Mouse (Mus musculus): ENCODE results near the gene Golph3. TPM values are rescaled to one million over a fixed set of nuclear protein-coding genes. Genes with fewer than 3 reads are reported as not detected.

Golph3 gene
- total RNA-seq (2014; fragmentation: Nextera tagmentation), result 85.5 and 86.5 TPM in 2 replicates
- total RNA-seq (2017), result 126 and 132 TPM in 2 replicates

DNA sequence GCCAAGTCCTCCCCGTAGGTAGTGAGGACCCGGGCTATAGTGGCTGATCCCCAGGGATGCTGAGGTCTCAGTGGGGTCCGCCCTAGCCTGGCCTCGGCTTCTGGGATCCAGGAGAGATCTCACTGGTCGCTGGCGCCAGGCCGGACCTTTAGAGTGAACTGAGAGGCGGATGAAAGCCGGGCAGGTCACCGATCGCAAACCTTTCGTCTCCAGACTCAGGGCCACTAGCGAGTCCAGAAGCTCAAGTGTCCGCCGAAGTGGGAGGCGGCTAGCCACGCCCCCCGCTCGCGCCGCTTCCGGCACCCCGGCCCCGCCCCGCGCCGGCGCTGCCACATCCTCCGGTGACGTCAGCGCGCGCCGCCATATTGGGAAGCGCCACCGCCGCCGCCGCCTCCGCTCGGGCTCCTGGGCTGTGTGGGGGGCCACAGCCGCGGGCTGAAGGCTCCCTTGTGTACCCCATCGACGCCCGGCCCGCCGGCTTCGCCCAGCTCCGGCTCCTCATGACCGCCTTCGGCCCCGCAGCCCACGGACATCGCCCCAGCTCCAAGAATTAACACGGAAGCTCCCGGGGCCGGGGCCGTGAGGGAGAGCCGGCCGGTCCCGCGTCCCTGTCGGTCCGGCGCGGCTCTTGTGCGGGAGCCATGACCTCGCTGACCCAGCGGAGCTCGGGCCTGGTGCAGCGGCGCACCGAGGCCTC is at the start of gene Golph3:
Gene Golph3, plus strand, starts transcription at position 360 of the 697 bp plus-strand sequence.
- peak; percentile 79 for ATAC-seq (replicated peaks; ENCODE audit: low FRiP score, low TSS enrichment, poor library complexity, severe bottlenecking)

- ATAC-seq (replicated peaks; ENCODE audit: low FRiP score, low TSS enrichment, poor library complexity, severe bottlenecking), result no peak; the same call in 1 of the 2 replicates
Measured at GRCm38 (mm10) chr15:12273325-12274052, 47.8 kb upstream of the Golph3 start.

- ATAC-seq (replicated peaks; ENCODE audit: low FRiP score, low TSS enrichment, poor library complexity, severe bottlenecking), result peak; percentile 50
Measured at GRCm38 (mm10) chr15:12274053-12274769, 47.0 kb upstream of the Golph3 start.

- no peak for ATAC-seq (replicated peaks; ENCODE audit: low FRiP score, low TSS enrichment, poor library complexity, severe bottlenecking)
Measured at GRCm38 (mm10) chr15:12275091-12275623, 46.1 kb upstream of the Golph3 start.

GRCm38 (mm10) chr15:12279816-12280215 is 41.4 kb upstream of the Golph3 start:
- ATAC-seq (replicated peaks; ENCODE audit: low FRiP score, low TSS enrichment, poor library complexity, severe bottlenecking), result no peak

- no peak for ATAC-seq (replicated peaks; ENCODE audit: low FRiP score, low TSS enrichment, poor library complexity, severe bottlenecking)
Measured at GRCm38 (mm10) chr15:12284794-12285534, 36.3 kb upstream of the Golph3 start.

DNA sequence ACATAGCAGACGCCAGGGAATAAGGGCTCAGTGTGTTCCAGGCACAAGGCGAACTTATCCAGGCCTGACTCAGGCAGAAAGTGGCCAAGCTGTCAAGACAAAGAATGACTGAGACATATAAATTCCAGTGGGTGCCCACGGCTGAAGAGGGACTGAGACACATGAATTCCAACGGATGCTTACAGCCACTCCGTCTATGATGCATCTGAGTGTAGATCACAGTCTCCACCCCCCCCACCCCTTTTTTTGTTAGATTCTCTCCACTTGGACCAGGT is 35.8 kb upstream of the Golph3 start:
- no peak for ATAC-seq (replicated peaks; ENCODE audit: low FRiP score, low TSS enrichment, poor library complexity, severe bottlenecking)

DNA sequence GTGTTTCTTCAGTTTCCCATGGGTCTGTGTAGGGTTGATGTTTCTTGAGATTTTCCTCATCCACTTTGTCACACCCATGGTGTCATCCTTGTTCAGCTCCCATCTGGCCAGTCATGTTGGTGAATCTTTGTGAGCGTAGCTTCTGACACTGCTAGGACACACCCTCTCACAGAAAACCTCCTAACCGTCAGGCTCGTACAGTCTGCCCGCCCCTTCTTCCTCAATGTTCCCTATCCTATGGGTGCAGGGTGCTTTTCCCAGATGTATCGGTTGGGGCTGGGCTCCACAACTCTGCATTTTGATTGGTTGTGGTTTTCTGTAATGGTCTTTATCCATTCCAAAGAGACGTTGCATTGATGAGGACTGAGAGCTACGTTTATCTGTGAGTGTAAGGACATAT is 30.9 kb upstream of the Golph3 start:
- ATAC-seq (replicated peaks; ENCODE audit: low FRiP score, low TSS enrichment, poor library complexity, severe bottlenecking), result no peak

DNA sequence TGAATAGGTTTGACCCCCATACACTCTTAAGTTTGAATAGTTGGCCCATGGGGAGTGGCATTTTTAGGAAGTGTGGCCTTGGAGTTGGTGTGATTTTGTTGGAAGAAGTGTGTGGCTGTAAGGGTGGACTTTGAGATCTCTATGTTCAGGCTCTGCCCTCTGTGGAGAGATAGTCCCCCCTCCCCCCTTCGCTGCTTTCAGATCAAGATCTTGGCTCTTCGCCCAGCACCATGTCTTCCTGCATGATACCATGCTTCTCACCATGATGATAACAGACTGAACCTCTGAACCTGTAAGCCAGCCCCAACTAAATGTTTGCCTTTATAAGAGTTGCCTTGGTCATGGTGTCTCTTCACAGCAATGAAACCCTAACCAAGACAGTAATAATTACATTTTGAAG is 29.5 kb upstream of the Golph3 start:
- no peak for ATAC-seq (replicated peaks; ENCODE audit: low FRiP score, low TSS enrichment, poor library complexity, severe bottlenecking)

GRCm38 (mm10) chr15:12296228-12296627 is 25.0 kb upstream of the Golph3 start:
- no peak for ATAC-seq (replicated peaks; ENCODE audit: low FRiP score, low TSS enrichment, poor library complexity, severe bottlenecking)

DNA sequence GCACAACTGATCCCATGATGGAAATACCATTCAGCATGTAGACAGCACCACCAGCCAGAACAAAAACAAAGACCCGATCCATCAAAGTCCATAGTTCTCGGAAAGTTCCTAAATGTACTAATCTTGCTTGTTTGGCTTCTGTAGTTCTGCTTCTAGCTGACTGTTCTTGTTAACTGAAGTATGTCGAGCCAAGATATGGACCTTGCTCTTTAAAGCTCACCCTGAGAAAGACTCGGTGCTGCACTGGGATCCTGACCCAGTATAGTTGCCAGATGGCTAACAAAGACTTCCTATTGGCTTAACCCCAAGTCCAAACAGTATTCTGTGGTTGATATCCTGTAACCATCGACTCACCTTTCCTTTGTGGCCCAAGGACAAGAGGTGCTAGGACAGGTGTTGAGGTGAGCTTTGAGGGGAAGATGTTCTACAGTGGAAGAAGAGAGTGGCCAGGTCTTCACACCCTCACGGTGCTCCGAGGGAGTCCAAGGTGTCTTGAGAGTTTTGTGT is 23.0 kb upstream of the Golph3 start:
- no peak for ATAC-seq (replicated peaks; ENCODE audit: low FRiP score, low TSS enrichment, poor library complexity, severe bottlenecking)

- ATAC-seq (replicated peaks; ENCODE audit: low FRiP score, low TSS enrichment, poor library complexity, severe bottlenecking), result peak; percentile 36; the same call in 1 of the 2 replicates
Measured at GRCm38 (mm10) chr15:12301771-12302170, 19.5 kb upstream of the Golph3 start.

DNA sequence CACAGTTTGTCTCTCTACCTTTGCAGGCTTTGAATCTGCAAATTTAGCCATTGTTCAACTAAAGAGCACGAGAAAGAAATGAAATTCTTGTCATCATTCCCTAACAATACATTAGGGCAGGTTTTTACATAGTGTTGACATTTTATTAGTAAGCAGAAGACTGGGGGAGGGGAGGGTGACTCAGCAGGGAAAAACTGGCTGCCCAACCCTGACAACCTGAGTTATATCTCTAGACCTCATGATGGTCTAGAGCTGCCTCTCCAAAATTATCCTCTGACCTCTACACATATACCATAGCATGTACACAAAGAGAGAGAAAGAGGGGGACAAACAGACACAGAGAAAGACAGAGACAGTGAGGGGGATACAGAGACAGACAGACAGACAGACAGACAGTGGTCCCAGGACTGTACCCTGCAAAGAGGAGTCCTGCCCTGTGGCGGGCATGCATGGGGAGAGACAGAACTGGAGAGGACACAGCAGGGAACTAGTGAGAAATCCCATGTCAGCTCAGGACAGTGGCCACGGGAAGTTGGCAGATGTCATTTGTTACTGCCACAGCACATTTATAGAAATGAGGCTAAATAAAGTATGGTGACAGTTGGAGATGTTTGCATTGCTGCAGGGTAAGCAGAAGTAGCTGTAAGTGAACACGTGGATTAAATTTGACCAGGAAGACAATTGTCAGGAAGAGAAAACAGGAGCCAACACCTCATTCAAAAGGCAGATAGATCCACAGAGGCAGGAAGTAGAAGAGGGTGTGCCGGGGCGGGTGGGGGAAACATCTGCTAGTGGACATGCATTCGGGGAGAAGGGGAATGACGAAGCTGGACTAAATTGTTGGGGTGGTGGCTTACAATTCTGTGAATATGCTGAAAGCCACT is 14.8 kb upstream of the Golph3 start:
- ATAC-seq (replicated peaks; ENCODE audit: low FRiP score, low TSS enrichment, poor library complexity, severe bottlenecking), result peak; percentile 11

GRCm38 (mm10) chr15:12307114-12307513 is 14.1 kb upstream of the Golph3 start:
- no peak for ATAC-seq (replicated peaks; ENCODE audit: low FRiP score, low TSS enrichment, poor library complexity, severe bottlenecking)

DNA sequence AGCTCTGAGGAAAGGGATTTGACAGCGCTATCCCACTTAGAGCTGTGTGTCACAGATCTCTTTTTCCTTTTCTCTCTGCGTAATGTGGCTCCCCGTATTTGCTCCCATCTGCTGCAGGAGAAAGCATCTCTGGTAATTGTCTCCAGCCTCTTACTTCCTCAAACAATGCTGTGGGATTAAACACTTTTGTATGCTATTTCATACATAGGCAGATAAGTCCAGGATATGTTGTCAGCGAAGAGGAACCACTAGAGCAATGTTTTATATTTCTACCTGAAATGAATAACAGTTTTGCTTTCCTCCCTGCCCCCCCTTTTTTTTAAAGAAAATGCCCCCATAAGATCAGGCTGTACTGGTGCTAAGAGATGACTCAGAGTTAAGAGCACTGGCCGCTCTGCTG is 12.7 kb upstream of the Golph3 start:
- no peak for ATAC-seq (replicated peaks; ENCODE audit: low FRiP score, low TSS enrichment, poor library complexity, severe bottlenecking)

DNA sequence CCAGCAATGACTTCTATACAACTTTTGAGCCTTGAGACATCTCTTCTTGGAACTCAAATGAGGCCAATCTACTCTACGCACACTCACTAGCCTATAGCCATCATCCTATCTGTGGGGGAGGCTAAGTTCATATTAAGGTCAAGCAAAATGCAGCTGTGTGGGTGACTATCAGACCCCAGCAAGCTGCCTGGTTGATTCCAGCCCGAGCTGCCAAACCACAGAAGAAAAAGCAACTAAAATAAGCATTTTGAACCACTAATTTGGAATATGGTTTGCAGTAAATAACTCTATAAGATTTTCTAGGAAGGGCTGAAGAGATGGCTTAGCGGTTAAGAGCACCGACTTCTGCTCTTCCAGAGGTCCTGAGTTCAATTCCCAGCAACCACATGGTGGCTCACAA is 10.6 kb upstream of the Golph3 start:
- ATAC-seq (replicated peaks; ENCODE audit: low FRiP score, low TSS enrichment, poor library complexity, severe bottlenecking), result peak; percentile 90

DNA sequence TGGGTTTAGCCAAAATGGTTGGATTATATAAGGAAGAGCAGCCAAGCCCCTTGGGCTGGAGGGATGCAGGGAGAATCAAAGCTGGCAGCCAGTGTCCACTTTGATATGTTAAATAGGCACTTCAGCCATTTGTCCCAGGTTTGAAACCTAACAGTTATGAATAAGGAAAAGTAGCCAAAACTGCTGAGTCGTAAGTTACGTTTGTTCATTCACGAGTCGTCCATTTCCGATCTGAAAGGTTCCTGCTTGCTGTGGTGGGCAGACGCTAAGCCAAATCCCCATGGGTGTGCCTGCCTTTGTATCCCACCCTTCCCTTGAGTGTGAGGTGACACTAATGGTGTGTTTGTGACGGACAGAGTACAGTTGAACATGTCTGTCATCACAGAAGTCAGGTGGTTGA is 9.8 kb upstream of the Golph3 start:
- ATAC-seq (replicated peaks; ENCODE audit: low FRiP score, low TSS enrichment, poor library complexity, severe bottlenecking), result no peak

- ATAC-seq (replicated peaks; ENCODE audit: low FRiP score, low TSS enrichment, poor library complexity, severe bottlenecking), result no peak
Measured at GRCm38 (mm10) chr15:12313255-12313654, 8.0 kb upstream of the Golph3 start.
